Mouse (Mus musculus) embryo, embryonic 11 days (tissue): ENCODE measurements around the gene Adamts9.

Experiments used
- DNase-seq: peaks from one replicate; pipeline ENCODE4 v3.0.0-alpha.2; 2015

The Adamts9 gene

DNA sequence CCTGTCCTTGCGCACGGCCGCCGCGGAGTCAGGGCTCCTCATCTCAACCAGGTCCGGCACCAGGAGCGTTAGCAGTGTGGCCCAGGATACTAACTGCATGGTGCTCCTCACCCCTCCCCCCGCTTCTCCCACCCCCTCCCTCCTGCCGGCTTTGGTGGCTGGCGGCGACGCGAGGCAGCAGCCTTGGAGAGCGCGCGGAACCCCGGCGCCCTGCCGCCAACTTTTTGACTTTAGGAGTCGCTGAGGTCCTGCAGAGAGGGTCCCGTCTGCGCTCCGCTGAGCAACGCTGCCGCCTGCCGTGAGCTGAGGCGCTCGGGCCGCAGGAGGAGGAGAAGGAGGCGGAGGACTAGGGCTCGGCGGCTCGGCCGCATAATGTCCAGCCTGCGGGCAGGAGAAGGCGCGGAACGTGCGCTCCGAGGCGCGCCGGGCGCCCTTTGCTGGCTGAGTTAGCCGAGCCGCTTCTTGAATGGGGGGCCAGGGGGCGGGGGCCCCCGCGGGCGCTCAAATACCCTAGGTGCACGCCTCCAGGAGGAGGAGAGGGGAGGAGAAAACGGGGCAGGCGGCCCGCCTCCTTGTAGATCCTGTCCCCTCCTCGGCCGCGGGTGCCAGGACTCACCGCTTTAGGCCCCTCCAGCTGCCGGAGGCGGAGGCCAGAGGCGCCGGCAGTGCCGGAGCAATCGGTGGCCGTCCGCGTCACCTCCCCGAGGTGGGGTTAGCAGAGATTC lies at the start of gene Adamts9:
Adamts9 (minus strand) TSS at position 436 of the 725 bp plus-strand sequence.
- peak; percentile 90 for DNase-seq

DNA sequence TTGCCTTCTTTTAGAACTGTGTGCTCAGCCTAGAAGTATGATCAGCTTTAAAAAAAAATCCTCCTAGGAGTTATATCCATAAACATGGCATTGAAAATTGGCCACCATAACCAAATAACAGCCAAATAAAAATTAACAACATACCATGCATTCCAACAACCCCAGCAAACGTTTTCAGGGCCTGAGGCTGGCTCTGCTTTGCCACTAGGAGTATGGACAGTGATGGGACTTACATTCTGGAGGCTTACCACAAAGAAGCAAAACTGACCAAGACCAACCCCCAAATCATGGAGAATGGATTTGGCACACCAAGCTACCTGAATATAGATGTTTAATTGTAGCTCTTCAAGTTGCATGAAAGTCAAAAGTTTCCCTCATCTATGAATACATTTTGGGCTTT lies 48.3 kb upstream of the Adamts9 start:
- no peak for DNase-seq

DNA sequence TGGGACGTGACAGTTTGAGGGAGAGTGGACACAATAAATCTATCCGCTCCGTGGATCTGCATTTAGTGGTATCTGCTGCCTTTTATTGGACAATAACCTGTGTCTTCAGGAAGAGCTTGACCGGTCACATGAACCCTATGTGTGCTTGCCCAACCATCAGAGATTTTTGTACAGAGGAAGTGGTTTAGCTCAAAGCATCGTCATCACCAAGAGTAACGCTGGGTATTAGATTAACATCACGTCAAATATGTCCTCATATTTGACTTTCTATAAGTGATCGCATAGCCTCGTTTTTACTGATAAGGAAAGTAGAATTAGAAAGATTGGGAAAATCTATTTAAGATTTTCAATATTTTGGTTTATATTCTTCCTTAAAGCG lies 45.3 kb upstream of the Adamts9 start:
- DNase-seq: no peak

DNA sequence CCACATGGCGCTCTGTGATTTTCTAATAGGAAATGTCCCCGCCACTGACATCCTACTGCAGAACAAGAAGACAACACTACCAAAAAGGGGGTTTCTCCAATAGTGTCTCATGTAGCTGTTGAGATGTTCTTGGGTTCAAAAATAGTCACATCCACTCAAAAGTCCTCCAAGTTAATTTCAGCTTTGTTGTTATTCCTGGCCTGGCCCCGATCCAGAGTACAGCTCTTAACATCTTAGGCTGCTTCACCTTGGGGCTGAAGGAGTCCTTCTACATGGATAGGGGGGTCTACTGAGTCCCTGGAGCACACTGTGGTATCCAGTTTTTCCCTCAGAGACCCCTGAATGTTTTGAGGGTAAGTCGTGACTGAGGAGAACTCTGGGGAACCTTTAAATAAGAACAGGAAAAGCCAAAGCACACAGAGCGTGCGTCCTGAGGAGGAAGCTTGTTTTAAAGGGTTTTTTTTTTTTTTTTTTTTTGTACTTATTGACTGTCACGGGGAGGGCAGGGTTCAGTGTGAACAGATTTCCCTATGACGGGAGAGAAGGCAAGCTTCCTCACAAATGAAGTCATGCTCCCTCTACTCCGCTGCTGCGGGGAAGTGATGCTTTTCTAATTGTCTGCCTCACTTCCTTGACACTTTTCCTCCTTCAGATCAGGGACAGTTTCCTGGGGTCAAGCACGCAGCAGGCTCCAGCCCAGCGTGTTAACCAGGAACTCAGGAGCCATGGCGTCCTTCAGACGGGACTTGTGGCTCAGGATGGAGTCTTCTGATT lies 44.7 kb upstream of the Adamts9 start:
- no peak for DNase-seq

DNA sequence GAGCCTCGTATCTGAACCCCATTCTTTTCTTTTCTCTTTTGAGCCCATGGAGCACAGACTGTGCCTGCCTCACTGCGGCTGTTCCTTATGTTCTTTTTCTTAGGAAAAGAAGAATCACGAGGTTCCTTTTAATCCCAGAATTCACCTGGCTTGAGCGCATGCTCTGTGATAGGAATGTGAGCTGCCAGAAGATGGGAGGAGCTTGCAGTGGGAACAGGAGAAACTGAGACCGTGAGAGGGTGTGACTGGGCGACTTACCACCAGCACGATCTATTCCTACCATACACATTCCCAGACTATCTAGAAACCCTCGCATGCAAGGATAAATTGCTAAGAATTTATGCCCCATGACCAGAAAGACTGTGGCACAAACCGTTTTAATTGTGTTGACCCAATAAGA lies 44.1 kb upstream of the Adamts9 start:
- no peak for DNase-seq

DNA sequence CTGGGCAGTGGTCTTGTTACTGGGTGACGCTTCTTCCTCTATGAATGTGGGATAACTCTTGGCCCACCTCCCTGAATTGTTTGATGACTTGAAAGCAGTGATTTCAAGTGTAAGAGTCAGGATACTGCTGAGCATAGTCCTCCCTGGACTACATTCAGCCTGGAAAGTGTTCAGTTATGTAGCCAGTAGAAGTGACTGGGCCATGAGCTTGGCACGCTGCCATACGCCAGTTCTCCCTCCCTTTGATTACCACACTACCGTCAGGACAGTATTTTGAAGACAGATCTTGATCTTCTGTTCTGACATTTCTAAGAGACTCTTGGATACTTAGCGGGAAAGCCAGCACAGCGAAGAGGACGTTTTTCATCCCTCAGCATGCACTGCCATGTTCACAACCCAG lies 40.1 kb upstream of the Adamts9 start:
- DNase-seq: no peak

DNA sequence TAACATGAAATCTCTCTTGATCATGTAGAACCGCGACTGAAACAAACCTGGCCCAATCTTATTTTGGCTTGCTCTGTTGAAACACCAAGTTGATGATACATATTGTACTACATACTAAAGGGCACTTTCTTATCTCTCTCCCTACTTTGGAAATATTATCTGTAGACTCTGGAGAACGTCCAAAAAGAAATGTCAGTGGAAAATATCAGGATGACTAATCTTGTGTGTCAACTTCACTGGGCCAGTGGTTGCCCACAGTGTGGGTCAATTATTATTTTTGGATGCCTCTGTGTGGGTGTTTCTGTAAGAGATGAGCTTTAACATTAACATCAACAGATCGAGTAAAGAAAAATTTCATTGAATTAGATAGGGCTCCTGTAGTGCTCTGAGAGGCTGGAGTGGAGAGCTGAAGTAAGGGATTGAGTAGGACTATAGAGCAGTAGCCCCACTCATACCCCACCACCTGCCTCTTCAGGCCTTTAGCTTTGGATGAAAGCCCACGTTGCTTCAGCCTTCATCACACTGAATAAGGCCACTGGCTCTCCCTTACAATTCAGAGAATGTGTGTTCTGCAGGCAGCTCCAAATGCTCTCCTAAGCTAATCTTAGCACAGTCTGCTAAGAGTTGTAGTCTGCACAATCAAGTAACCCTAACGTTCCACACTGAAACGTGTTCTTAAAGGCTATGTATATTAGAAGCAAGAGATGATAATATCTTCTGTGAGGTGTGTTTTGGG lies 38.3 kb upstream of the Adamts9 start:
- no peak for DNase-seq

DNA sequence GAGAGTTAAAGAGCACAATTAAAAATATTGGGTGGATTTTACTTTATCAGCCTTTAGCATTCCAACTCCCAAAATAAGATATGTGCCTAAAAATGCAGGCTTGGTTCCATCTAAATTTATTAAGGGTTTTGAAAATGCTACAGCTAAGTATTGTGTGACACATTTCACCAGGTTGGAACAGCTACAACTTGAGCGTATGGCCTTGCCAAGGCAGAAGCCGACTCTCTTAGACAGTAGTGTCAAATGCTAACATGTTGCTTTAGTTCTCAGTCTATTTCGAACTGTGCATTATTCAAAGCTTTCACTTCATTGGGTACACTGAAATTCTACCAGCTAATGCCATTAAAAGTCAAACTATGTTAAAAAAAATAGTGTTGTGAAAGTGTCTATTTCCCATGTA lies 30.0 kb upstream of the Adamts9 start:
- DNase-seq: no peak

DNA sequence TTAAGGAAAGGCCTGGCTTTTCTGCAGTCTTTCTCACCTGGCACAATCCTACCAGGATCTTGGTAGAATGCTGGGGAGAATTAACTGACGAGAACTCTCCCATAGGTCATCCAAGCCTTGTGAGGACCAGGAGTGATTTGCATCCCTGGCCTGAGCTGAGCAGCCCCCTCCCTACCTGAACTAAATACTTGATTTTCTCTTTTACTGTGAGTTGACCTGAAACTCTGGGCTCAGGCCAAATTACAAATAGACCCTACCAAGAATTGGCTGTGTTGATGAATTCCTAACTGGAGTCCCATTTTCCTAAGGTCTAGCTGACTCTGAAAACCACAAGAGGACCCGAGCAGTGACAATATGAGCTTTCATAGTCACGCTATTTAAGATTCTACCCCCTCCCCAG lies 25.4 kb upstream of the Adamts9 start:
- no peak for DNase-seq

DNA sequence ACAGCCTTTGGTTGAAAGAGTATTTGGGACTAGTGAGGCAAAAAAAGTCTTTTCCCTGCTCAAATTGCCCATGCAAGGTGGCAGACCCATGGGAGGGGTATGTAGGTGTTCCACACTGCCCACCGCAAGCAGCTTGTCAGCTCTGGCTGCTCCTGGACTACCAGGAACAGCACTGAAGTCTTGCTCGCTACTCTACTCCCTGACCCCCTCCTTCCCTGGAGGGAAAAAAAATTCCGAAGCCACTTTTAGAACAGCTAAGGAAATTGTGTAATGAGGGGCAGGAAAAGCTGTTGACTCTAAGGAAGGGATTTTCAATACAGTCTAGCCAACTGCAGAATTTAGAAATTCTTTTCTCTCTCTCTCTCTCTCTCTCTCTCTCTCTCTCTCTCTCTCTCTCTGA lies 24.9 kb upstream of the Adamts9 start:
- DNase-seq: no peak

DNA sequence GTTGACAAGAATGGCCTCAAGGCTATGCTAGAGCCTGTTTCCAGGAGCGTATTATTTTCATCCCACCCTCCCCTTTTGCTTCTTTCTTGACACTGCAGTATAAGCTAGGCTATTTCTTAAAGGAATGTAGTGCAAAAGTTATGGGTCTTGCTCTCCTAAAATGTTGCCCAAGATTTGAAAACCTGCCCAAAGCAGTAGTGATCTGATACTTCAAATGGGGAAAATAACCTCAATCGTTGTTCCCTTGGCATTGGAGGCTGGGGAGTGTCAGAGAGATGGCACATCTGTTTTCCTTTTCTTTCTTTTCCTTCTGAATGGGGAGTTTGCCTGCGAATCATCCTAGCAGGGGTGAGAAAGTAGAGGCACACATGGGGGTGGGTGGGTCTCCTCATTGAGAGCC lies 19.7 kb upstream of the Adamts9 start:
- DNase-seq: no peak

DNA sequence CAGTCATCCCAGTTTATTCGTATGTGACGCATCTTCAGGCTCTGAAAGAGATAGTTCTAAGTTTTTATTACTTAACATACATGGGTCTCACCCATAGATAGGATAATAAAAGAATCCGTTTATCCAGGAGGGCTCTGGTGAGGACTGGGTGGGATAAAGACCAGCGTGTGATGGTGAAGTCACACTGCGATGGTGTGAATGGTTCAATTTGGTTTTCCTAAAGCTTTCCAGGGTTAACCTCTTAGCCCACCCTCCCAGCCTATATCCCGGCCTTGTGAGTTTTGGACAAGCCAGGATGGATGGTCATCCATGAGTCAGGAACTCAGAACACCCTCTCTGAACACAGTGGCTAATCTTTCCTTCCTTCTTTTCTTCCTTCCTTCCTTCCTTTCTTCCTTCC lies 17.7 kb upstream of the Adamts9 start:
- no peak for DNase-seq

DNA sequence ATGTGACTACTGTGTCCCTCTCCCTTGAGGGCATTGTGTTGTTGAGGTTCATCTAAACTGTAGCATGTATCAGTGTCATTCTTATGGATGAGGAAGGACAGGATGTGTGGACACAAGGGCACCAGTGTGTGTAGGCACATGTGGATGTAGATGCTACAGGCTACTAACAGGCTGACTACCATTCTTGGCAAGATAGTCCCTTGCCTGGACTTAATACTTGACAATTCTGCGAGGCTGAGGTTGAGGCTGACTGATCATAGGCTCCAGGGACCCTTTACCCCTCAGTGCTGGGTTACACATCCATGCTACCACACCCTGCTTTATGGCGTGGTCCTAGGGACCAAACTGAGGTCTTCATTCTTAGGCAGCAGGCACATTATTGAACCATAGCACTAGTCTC lies 16.1 kb upstream of the Adamts9 start:
- DNase-seq: no peak

DNA sequence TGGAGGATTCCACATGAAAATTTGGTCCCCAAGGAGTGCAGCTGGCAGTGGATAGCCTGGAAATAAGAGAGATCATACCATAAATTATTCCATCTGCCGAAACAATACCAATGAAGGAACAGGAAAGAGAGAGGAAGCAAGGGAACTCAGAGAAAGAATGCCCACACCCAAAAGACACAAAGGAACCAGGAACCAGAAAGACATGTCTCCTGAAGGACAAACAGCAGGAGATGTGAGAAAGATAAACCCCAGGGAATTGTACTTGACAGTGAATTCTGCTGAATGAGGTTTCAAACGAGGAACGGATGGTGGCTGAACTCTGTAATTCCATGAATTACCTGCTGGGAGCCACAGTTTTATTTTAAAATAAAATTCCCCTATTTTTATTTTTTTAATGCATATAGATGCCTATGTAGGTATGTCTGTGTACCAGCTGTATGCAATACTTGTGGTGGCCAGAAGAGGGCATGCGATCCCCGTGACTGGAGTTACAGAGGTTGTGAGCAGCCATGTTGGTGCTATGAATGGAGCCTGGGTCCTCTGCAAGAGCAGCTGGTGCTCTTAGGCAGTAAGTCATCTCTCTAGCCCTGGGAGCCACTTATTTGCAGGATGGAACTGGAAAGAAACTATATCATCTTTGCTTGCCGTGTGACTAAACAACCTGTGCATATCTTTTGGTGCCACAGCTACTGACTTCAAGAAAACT lies 4.2 kb upstream of the Adamts9 start:
- no peak for DNase-seq

DNA sequence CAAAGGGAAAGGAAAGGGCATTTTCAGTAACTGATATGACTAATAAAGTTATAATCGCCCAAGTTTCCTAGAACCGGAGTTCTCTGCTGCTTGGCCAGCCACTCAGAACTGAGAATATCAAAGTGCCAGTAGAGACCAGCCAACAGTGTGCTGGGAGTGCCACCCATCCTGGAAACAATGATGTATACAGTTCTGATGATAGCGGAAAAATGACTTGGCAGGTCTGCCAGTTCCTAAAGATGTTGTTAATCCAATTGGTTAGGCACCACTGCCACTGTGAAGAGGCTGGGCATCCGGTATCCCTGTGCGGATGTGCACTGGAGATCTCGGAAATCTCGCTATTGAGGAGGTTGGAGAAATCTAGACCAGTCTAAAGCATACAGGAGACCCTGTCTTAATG lies 1.4 kb upstream of the Adamts9 start:
- no peak for DNase-seq

DNA sequence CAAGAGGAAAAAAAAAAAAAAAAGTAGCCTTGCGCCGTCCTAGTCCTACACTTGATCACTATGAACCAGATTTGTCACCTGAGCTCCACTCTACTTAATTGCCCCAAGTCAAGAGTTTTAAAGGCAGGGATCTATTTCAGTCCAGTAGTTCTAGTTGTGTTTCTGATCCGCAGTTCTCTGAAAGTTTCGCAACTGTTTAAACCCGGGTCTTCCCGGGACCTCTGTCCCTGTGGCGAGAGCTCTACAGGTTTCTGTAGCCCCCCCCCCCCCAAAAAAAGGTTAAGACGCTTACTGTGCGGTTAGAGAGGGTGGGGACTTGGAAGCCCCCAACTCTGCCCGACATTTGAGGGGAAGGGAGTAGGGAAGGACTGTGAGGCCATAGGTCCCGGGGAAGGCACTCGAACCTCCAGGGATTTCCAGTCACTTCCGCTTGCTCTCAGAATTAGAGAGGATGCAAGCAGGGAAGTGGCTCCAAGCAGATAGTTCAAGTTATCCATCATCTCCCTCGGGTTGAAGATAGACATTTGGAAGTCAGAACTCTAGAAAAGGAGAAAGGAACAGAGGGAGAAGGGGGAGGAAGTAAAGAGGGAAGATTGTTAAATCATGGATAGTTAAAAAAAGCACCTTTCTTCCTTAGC lies 875 bp upstream of the Adamts9 start:
- DNase-seq: peak; percentile 30

DNA sequence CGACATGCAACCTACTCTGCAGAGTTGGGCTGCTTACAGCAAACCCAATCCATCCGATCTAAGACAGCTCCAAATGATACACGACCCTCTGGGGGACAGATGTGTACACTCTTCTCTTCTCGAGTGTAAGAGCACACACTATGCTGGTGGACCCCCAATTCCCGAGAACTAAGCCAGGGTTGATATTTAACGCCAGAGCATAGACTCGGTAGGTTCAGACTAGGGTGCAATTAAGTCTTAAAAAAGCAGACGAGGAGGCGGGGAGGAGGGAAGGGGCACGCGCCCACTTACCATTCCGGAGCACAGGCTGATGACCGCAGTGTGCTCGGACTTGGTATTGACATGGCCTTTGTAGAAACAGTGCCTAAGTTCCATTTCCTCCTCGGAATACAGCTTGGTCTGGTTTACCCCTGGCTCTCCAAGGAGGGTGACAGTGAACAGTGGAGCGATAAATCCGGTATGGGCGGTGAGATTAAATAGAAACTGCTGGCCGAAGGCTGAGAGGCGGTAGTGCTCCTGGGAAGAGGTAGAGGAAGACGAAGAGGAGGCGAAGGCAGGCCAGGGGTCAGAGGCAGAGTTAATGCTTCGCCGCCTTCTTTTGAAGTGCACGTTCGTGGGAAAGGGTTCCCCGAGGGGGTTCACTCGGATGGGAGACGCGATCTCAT lies 1.4 kb downstream of the Adamts9 start:
- DNase-seq: peak; percentile 55

DNA sequence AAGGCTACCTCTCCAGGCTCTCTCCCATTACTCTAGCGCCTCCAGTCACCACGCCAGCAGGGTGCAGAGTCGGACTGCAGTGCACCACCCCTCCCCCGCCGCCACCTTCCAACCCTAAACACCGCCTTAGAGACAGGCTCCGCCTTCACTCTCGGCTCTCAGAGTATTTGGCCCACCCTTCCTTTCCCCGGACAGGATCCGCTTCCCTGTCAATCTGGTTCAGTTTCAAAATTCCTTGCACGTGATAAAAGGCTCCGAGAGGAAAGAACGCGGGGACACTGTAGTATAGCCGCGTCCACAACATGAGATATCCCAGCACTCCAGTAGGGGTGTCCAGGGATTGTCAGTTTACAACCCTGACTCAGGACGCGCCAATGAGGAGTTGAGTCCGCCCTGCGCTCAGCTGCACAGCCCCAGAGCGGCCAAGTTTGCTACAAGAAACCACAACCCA lies 2.0 kb downstream of the Adamts9 start:
- DNase-seq: peak; percentile 86

DNA sequence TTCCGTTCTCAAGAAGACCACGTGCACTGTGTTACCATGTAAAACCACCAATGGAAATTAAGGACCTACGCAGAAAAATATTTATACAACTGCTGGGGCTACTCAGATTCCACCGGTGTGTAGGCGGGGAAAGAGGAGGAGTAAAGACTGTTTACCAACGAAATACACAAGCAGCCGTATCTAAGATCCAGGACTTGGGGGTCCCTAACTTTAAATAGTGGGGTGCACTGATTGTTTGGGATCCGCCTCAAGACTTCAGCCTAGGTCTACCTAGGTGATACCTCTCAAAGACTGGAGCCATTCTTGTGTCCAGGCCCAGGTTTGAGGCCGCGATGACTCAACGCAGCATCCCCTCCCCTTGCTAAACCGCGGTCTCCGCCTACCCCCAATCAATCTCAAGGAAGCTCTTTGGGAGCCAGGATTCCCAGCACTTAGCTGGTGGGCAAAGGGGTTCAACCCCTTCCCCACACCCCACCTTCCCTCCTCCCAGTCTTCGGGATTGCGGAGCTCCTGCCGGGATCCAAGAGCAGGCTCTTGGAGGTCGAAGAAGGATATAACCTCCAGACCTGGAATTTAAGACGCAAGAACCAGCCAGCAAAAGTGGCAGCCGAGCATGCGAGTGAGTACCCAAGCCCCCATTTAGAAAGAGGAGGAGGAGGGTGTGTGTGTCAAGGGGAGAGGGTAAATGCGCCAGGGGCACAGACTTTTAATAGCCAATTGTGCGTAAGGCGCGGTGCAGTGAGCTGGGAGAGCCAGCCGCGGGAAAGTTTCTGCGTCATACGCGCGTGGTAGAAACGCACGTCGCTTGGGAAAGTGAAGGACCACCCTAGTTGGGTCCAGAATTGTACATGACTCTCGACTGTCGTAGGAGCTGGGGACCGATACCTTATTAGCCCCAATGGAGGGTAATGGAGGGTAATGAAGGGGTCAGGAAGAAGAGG lies 2.8 kb downstream of the Adamts9 start:
- peak; percentile 67 for DNase-seq

DNA sequence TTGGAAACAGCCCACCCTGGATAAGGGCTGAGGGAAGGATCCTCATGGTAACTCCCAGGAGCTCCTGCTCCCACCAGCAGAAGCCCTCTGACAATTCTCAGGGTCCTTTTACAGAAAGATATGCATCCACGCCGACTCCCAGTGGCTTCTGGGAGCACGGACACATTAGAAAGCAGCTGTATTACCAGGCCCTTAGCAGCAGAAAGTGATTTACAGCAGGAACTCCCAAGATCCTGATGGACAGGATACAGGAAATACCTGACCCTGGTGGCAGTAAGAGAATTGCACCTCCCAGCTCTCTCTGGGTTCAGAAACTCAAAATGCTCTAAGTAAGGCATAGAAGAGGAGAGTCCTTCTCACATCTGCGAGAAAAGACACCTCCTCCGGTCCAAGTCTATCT lies 15.0 kb downstream of the Adamts9 start:
- no peak for DNase-seq

DNA sequence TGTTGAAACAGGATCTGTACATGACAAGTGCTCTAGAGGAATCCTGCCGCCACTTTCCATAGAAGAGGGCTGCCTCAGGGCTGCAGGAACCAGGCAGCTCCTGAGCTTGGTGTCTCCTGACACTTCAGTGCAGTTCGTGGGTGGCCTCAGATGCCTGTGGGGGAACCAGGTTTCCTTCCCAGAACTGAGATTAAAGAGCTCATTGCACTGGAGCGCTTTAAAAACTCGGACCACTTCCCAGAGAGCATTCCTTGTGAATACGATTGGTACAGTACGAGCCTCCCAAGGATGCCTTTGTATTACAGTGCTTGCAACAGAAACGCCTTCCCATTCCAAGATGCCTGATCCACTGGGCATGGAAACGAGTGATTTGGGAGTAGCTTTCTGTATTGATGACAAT lies 18.8 kb downstream of the Adamts9 start:
- DNase-seq: no peak
